Mouse (Mus musculus): ENCODE measurements at regions not wholly inside any gene's neighbourhood (a gene's known extent, or its start where the extent isn't known, plus 50 kb on each side); places are given as distances from the start of the nearest gene placed in this dataset.

GRCm38 (mm10) chr8:128039341-128040064 lies 318.9 kb upstream of the Nrp1 start:
- Histone ChIP-seq H3K4me3 (no peak overlapping the region), H3K9ac (no peak overlapping the region), H3K27me3 (no peaks in the 10 kb centered on the region), H3K9me3 (no peaks in the 10 kb centered on the region), H3K4me1 (no peaks in the 10 kb centered on the region), H3K4me2 (no peak overlapping the region), H3K36me3 (no peaks in the 10 kb centered on the region), H3K27ac (no peak overlapping the region)
- 65% methylated on average over 6 of the region's 6 CpGs for WGBS
- no peak for ATAC-seq (ENCODE audit: borderline replicate concordance, extremely low read depth, low FRiP score, low TSS enrichment)

- WGBS: 66% methylated on average over 2 of the region's 2 CpGs
- Histone ChIP-seq H3K4me2 (no peak overlapping the region), H3K27me3 (no peaks in the 10 kb centered on the region), H3K9ac (no peak overlapping the region), H3K4me1 (no peaks in the 10 kb centered on the region), H3K36me3 (no peaks in the 10 kb centered on the region), H3K9me3 (no peaks in the 10 kb centered on the region), H3K4me3 (no peak overlapping the region), H3K27ac (no peak overlapping the region)
- no peak for ATAC-seq (ENCODE audit: borderline replicate concordance, extremely low read depth, low FRiP score, low TSS enrichment)
Observed at GRCm38 (mm10) chr8:128042877-128043276, 315.5 kb upstream of the Nrp1 start.

GRCm38 (mm10) chr8:128043392-128043791 lies 315.0 kb upstream of the Nrp1 start:
- Histone ChIP-seq H3K36me3 (no peaks in the 10 kb centered on the region), H3K9me3 (no peaks in the 10 kb centered on the region), H3K27me3 (no peaks in the 10 kb centered on the region), H3K4me2 (no peak overlapping the region), H3K4me1 (no peaks in the 10 kb centered on the region), H3K9ac (no peak overlapping the region), H3K4me3 (no peak overlapping the region), H3K27ac (no peak overlapping the region)
- WGBS: 71% methylated on average over 4 of the region's 4 CpGs
- ATAC-seq (ENCODE audit: borderline replicate concordance, extremely low read depth, low FRiP score, low TSS enrichment): no peak

- H3K4me3 ChIP-seq: no peak overlapping the region
- H3K4me1 ChIP-seq: no peaks in the 10 kb centered on the region
- no peak overlapping the region for H3K9ac ChIP-seq
- H3K4me2 ChIP-seq: no peak overlapping the region
- H3K27ac ChIP-seq: no peak overlapping the region
- no peaks in the 10 kb centered on the region for H3K27me3 ChIP-seq
- WGBS: 82% methylated on average over 8 of the region's 8 CpGs
- H3K36me3 ChIP-seq: no peaks in the 10 kb centered on the region
- ATAC-seq (ENCODE audit: borderline replicate concordance, extremely low read depth, low FRiP score, low TSS enrichment): no peak
- H3K9me3 ChIP-seq: no peaks in the 10 kb centered on the region
Observed at GRCm38 (mm10) chr8:128056251-128056650, 302.2 kb upstream of the Nrp1 start.

- Histone ChIP-seq H3K27me3 (no peaks in the 10 kb centered on the region), H3K27ac (no peak overlapping the region), H3K4me2 (no peak overlapping the region), H3K9ac (no peak overlapping the region), H3K4me1 (no peaks in the 10 kb centered on the region), H3K4me3 (no peak overlapping the region), H3K36me3 (no peaks in the 10 kb centered on the region), H3K9me3 (no peaks in the 10 kb centered on the region)
- 89% methylated on average over 6 of the region's 6 CpGs for WGBS
- no peak for ATAC-seq (ENCODE audit: borderline replicate concordance, extremely low read depth, low FRiP score, low TSS enrichment)
Observed at GRCm38 (mm10) chr8:128057845-128058244, 300.6 kb upstream of the Nrp1 start.

GRCm38 (mm10) chr8:128059817-128060216 lies 298.6 kb upstream of the Nrp1 start:
- no peaks in the 10 kb centered on the region for H3K4me1 ChIP-seq
- H3K4me3 ChIP-seq: no peak overlapping the region
- no peak for ATAC-seq (ENCODE audit: borderline replicate concordance, extremely low read depth, low FRiP score, low TSS enrichment)
- no peak overlapping the region for H3K4me2 ChIP-seq
- WGBS: 80% methylated on average over 3 of the region's 3 CpGs
- no peak overlapping the region for H3K9ac ChIP-seq
- H3K36me3 ChIP-seq: no peaks in the 10 kb centered on the region
- H3K27ac ChIP-seq: no peak overlapping the region
- no peaks in the 10 kb centered on the region for H3K9me3 ChIP-seq
- no peaks in the 10 kb centered on the region for H3K27me3 ChIP-seq

GRCm38 (mm10) chr8:128064211-128064610 lies 294.2 kb upstream of the Nrp1 start:
- Histone ChIP-seq H3K36me3 (no peaks in the 10 kb centered on the region), H3K27me3 (no peaks in the 10 kb centered on the region), H3K4me1 (no peaks in the 10 kb centered on the region), H3K4me3 (no peak overlapping the region), H3K9me3 (no peaks in the 10 kb centered on the region), H3K4me2 (no peak overlapping the region), H3K9ac (no peak overlapping the region), H3K27ac (no peak overlapping the region)
- no peak for ATAC-seq (ENCODE audit: borderline replicate concordance, extremely low read depth, low FRiP score, low TSS enrichment)
- WGBS: 100% methylated on average over 1 of the region's 1 CpGs

- ATAC-seq (ENCODE audit: borderline replicate concordance, extremely low read depth, low FRiP score, low TSS enrichment): no peak
- Histone ChIP-seq H3K36me3 (no peaks in the 10 kb centered on the region), H3K4me1 (no peaks in the 10 kb centered on the region), H3K9me3 (no peaks in the 10 kb centered on the region), H3K9ac (no peak overlapping the region), H3K27ac (no peak overlapping the region), H3K4me2 (no peak overlapping the region), H3K4me3 (no peak overlapping the region), H3K27me3 (no peaks in the 10 kb centered on the region)
- 74% methylated on average over 2 of the region's 2 CpGs for WGBS
Observed at GRCm38 (mm10) chr8:128065127-128065526, 293.3 kb upstream of the Nrp1 start.

GRCm38 (mm10) chr8:128065964-128066680 lies 292.3 kb upstream of the Nrp1 start:
- WGBS: 65% methylated on average over 7 of the region's 7 CpGs
- no peak for ATAC-seq (ENCODE audit: borderline replicate concordance, extremely low read depth, low FRiP score, low TSS enrichment)
- no peak overlapping the region for H3K4me2 ChIP-seq

GRCm38 (mm10) chr8:128069749-128070148 lies 288.7 kb upstream of the Nrp1 start:
- ATAC-seq (ENCODE audit: borderline replicate concordance, extremely low read depth, low FRiP score, low TSS enrichment): no peak
- Histone ChIP-seq H3K9me3 (no peaks in the 10 kb centered on the region), H3K4me3 (no peak overlapping the region), H3K9ac (no peak overlapping the region), H3K36me3 (no peaks in the 10 kb centered on the region), H3K27ac (no peak overlapping the region), H3K4me1 (no peaks in the 10 kb centered on the region), H3K4me2 (no peak overlapping the region), H3K27me3 (no peaks in the 10 kb centered on the region)
- 50% methylated on average over 2 of the region's 2 CpGs for WGBS

More at GRCm38 (mm10) chr8:128065964-128066680, 292.3 kb upstream of the Nrp1 start:
- no peaks in the 10 kb centered on the region for H3K27me3 ChIP-seq
- H3K4me1 ChIP-seq: no peaks in the 10 kb centered on the region
- no peak overlapping the region for H3K4me3 ChIP-seq
- no peaks in the 10 kb centered on the region for H3K9me3 ChIP-seq
- no peak overlapping the region for H3K27ac ChIP-seq
- no peak overlapping the region for H3K9ac ChIP-seq
- no peaks in the 10 kb centered on the region for H3K36me3 ChIP-seq

- WGBS: 77% methylated on average over 1 of the region's 1 CpGs
Observed at GRCm38 (mm10) chr8:128075566-128075965, 282.8 kb upstream of the Nrp1 start.

GRCm38 (mm10) chr8:128076226-128076625 lies 282.2 kb upstream of the Nrp1 start:
- H3K9ac ChIP-seq: no peak overlapping the region
- H3K36me3 ChIP-seq: no peaks in the 10 kb centered on the region
- H3K27me3 ChIP-seq: no peaks in the 10 kb centered on the region
- no peak overlapping the region for H3K4me2 ChIP-seq
- ATAC-seq (ENCODE audit: borderline replicate concordance, extremely low read depth, low FRiP score, low TSS enrichment): no peak
- H3K4me1 ChIP-seq: no peaks in the 10 kb centered on the region
- no peak overlapping the region for H3K4me3 ChIP-seq
- no peak overlapping the region for H3K27ac ChIP-seq
- no peaks in the 10 kb centered on the region for H3K9me3 ChIP-seq
- 91% methylated on average over 4 of the region's 4 CpGs for WGBS

More at GRCm38 (mm10) chr8:128075566-128075965, 282.8 kb upstream of the Nrp1 start:
- Histone ChIP-seq H3K4me2 (no peak overlapping the region), H3K9ac (no peak overlapping the region), H3K27ac (no peak overlapping the region), H3K4me3 (no peak overlapping the region), H3K27me3 (no peaks in the 10 kb centered on the region), H3K4me1 (no peaks in the 10 kb centered on the region), H3K36me3 (no peaks in the 10 kb centered on the region), H3K9me3 (no peaks in the 10 kb centered on the region)
- no peak for ATAC-seq (ENCODE audit: borderline replicate concordance, extremely low read depth, low FRiP score, low TSS enrichment)
